Mouse (Mus musculus) spleen, adult 2 months (tissue): ENCODE measurements around the gene Slc2a8.

Experiments used
- CTCF ChIP-seq: fragments of 200-500 bp; IDR thresholded peaks from 2 replicates; pipeline ENCODE4 v1.5.1; 2011; ENCODE audit warnings: mild to moderate bottlenecking, inconsistent platforms; ENCODE audit not compliant: insufficient read depth, insufficient read length, insufficient replicate concordance; ENCODE audit errors: extremely low read depth
- POLR2A ChIP-seq: fragments of 200-500 bp; IDR thresholded peaks from 2 replicates; pipeline ENCODE4 v1.6.1; 2011; ENCODE audit warnings: low read depth, low read length, inconsistent platforms

GRCm38 (mm10) chr2:32957344-32957743 is 24.5 kb downstream of the Slc2a8 start:
- TF ChIP-seq CTCF (no peak), POLR2A (no peak)
